Mouse (Mus musculus): Measurements from ENCODE around the gene Cnnm4. TPM values are rescaled to one million over a fixed set of nuclear protein-coding genes. Genes with fewer than 3 reads are reported as not detected.
A peak's percentile ranks its signal among the peaks of the same experiment; 100 is the strongest.

Cnnm4 gene
- polyA plus RNA-seq, 1 experiment from 2014 or later, result 9.8 TPM

GRCm38 (mm10) chr1:36501261-36501660, 29.8 kb downstream of the Cnnm4 start:
- H3K36me3 ChIP-seq (ENCODE audit: control insufficient read depth, insufficient read depth, low read length), result peaks cover 3% of the 10 kb centered on the region; the same call in 1 of the 2 replicates
- no peak overlapping the region for H3K4me2 ChIP-seq (ENCODE audit: low read depth, low read length)
- no peaks in the 10 kb centered on the region for H3K9me3 ChIP-seq (ENCODE audit: control insufficient read depth, low read length)
- H3K27ac ChIP-seq (ENCODE audit: low read depth, low read length), result no peak overlapping the region
- no peak overlapping the region for H3K9ac ChIP-seq (replicated peaks; ENCODE audit: low read depth, low read length)
- WGBS, result 4% methylated on average over 3 of the region's 3 CpGs
- no peaks in the 10 kb centered on the region for H3K27me3 ChIP-seq (ENCODE audit: control insufficient read depth, insufficient read depth, low read length)
- peak; percentile 45; the same call in 1 of the 2 replicates for ATAC-seq (ENCODE audit: low read depth)
- no peaks in the 10 kb centered on the region for H3K4me1 ChIP-seq (ENCODE audit: control insufficient read depth, insufficient read depth, low read length)
- H3K4me3 ChIP-seq (ENCODE audit: low read depth, low read length), result no peak overlapping the region

GRCm38 (mm10) chr1:36508238-36508637, 36.8 kb downstream of the Cnnm4 start:
- H3K4me1 ChIP-seq (ENCODE audit: control insufficient read depth, insufficient read depth, low read length), result peaks cover 4% of the 10 kb centered on the region
- no peak overlapping the region for H3K9ac ChIP-seq (replicated peaks; ENCODE audit: low read depth, low read length)
- H3K36me3 ChIP-seq (ENCODE audit: control insufficient read depth, insufficient read depth, low read length), result 0 out of 2 replicates have a peak, but pooled peaks cover 4% of the 10 kb centered on the region
- 90% methylated on average over 5 of the region's 5 CpGs for WGBS
- ATAC-seq (ENCODE audit: low read depth), result no peak
- no peak overlapping the region for H3K4me3 ChIP-seq (ENCODE audit: low read depth, low read length)
- H3K27me3 ChIP-seq (ENCODE audit: control insufficient read depth, insufficient read depth, low read length), result peaks cover 6% of the 10 kb centered on the region; the same call in 1 of the 2 replicates
- H3K9me3 ChIP-seq (ENCODE audit: control insufficient read depth, low read length), result no peaks in the 10 kb centered on the region
- no peak overlapping the region for H3K27ac ChIP-seq (ENCODE audit: low read depth, low read length)
- no peak overlapping the region for H3K4me2 ChIP-seq (ENCODE audit: low read depth, low read length)

- Histone ChIP-seq H3K27ac (ENCODE audit: low read depth, low read length) (peak within 1 kb of the TSS; percentile 87), H3K27me3 (ENCODE audit: control insufficient read depth, insufficient read depth, low read length) (peaks cover 6% of the 10 kb centered on the region; the same call in 1 of the 2 replicates), H3K4me1 (ENCODE audit: control insufficient read depth, insufficient read depth, low read length) (peaks cover 27% of the 10 kb centered on the region), H3K4me3 (ENCODE audit: low read depth, low read length) (peak within 1 kb of the TSS; percentile 70), H3K9ac (replicated peaks; ENCODE audit: low read depth, low read length) (peak within 1 kb of the TSS; percentile 88), H3K4me2 (ENCODE audit: low read depth, low read length) (peak within 1 kb of the TSS; percentile 99), H3K9me3 (ENCODE audit: control insufficient read depth, low read length) (no peaks in the 10 kb centered on the region), H3K36me3 (ENCODE audit: control insufficient read depth, insufficient read depth, low read length) (0 out of 2 replicates have a peak, but pooled peaks cover 4% of the 10 kb centered on the region)
- ATAC-seq (ENCODE audit: low read depth), result peak; percentile 98
- WGBS, result 2% methylated on average over 48 of the region's 51 CpGs
These were observed 40.0 kb downstream of the Cnnm4 start, which contains the start of gene Cnnm3 for GRCm38 (mm10) chr1:36511289-36512021. Gene Cnnm3 (plus strand): TSS chr1:36511867.

DNA sequence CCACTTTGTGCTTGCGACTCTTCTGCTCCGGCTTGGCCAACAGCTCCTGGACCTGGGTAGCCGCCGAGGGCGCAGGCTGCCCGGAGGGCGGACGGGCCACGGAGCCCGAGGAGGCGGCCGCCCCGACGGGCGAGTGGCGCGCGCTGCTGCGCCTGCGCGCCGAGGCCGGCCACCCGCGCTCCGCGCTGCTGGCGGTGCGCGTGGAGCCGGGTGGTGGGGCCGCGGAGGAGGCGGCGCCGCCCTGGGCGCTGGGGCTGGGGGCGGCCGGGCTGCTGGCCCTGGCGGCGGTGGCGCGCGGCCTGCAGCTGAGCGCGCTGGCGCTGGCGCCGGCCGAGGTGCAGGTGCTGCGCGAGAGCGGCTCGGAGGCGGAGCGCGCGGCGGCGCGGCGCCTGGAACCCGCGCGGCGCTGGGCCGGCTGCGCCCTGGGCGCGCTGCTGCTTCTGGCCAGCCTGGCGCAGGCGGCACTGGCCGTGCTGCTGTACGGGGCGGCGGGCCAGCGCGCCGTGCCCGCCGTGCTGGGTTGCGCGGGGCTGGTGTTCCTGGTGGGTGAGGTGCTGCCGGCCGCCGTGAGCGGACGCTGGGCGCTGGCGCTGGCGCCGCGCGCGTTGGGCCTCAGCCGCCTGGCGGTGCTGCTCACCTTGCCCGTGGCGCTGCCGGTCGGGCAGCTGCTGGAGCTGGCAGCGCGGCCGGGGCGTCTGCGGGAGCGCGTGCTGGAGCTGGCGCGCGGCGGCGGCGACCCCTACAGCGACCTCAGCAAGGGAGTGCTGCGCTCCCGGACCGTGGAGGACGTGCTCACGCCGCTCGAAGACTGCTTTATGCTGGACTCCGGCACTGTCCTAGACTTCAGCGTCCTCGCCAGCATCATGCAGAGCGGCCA, 40.9 kb downstream of the Cnnm4 start:
- Histone ChIP-seq H3K4me1 (ENCODE audit: control insufficient read depth, insufficient read depth, low read length) (peaks cover 27% of the 10 kb centered on the region), H3K9me3 (ENCODE audit: control insufficient read depth, low read length) (no peaks in the 10 kb centered on the region), H3K36me3 (ENCODE audit: control insufficient read depth, insufficient read depth, low read length) (no peaks in the 10 kb centered on the region), H3K4me2 (ENCODE audit: low read depth, low read length) (peak overlapping the region; percentile 99), H3K27ac (ENCODE audit: low read depth, low read length) (peak overlapping the region; percentile 87), H3K9ac (replicated peaks; ENCODE audit: low read depth, low read length) (peak overlapping the region; percentile 88), H3K4me3 (ENCODE audit: low read depth, low read length) (peak overlapping the region; percentile 70), H3K27me3 (ENCODE audit: control insufficient read depth, insufficient read depth, low read length) (peaks cover 6% of the 10 kb centered on the region; the same call in 1 of the 2 replicates)
- under 1% methylated on average over 79 of the region's 126 CpGs for WGBS
- peak; percentile 74 for ATAC-seq (ENCODE audit: low read depth)

DNA sequence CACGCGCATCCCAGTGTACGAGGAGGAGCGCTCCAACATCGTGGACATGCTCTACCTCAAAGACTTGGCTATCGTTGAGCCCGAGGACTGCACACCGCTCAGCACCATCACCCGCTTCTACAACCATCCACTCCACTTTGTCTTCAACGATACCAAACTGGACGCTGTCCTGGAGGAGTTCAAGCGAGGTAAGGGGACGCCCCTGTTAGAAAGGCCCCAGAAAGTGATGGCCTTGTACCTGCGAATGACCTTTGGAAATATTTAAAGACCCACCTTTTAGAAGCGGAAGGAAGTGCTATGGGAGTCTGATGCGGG, 41.5 kb downstream of the Cnnm4 start:
- Histone ChIP-seq H3K27ac (ENCODE audit: low read depth, low read length) (peak overlapping the region; percentile 87), H3K4me1 (ENCODE audit: control insufficient read depth, insufficient read depth, low read length) (peaks cover 27% of the 10 kb centered on the region), H3K4me3 (ENCODE audit: low read depth, low read length) (peak overlapping the region; percentile 70), H3K36me3 (ENCODE audit: control insufficient read depth, insufficient read depth, low read length) (no peaks in the 10 kb centered on the region), H3K9ac (replicated peaks; ENCODE audit: low read depth, low read length) (peak overlapping the region; percentile 88), H3K27me3 (ENCODE audit: control insufficient read depth, insufficient read depth, low read length) (peaks cover 6% of the 10 kb centered on the region; the same call in 1 of the 2 replicates), H3K4me2 (ENCODE audit: low read depth, low read length) (peak overlapping the region; percentile 99), H3K9me3 (ENCODE audit: control insufficient read depth, low read length) (no peaks in the 10 kb centered on the region)
- WGBS, result 2% methylated on average over 16 of the region's 16 CpGs
- ATAC-seq (ENCODE audit: low read depth), result no peak

DNA sequence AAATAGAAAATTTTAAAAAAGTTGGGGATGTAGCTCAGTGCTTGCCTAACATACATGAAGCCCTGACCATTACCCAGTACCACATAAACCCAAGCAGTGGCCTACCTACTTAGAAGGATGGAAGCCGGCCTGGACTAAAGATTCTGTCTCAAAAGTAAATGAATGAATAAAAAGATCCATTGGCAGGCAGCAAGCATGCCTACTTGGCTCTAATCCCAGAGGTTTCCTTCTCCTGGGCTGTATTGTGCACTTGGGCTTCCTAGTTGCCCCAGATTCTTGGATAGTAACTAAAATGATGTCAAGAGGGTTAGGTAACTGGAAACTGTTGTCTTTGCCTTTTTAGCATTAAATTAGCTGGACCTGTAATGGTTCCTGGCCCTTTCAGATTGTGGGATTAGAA, 41.9 kb downstream of the Cnnm4 start:
- Histone ChIP-seq H3K27me3 (ENCODE audit: control insufficient read depth, insufficient read depth, low read length) (peaks cover 6% of the 10 kb centered on the region; the same call in 1 of the 2 replicates), H3K9me3 (ENCODE audit: control insufficient read depth, low read length) (no peaks in the 10 kb centered on the region), H3K36me3 (ENCODE audit: control insufficient read depth, insufficient read depth, low read length) (no peaks in the 10 kb centered on the region), H3K27ac (ENCODE audit: low read depth, low read length) (no peak overlapping the region), H3K4me1 (ENCODE audit: control insufficient read depth, insufficient read depth, low read length) (peaks cover 27% of the 10 kb centered on the region), H3K9ac (replicated peaks; ENCODE audit: low read depth, low read length) (peak overlapping the region; percentile 88), H3K4me2 (ENCODE audit: low read depth, low read length) (peak overlapping the region; percentile 99), H3K4me3 (ENCODE audit: low read depth, low read length) (peak overlapping the region; percentile 70)
- ATAC-seq (ENCODE audit: low read depth), result no peak
- 0% methylated on average over 1 of the region's 1 CpGs for WGBS

GRCm38 (mm10) chr1:36513718-36514117, 42.3 kb downstream of the Cnnm4 start:
- Histone ChIP-seq H3K9me3 (ENCODE audit: control insufficient read depth, low read length) (no peaks in the 10 kb centered on the region), H3K27ac (ENCODE audit: low read depth, low read length) (no peak overlapping the region), H3K9ac (replicated peaks; ENCODE audit: low read depth, low read length) (no peak overlapping the region), H3K36me3 (ENCODE audit: control insufficient read depth, insufficient read depth, low read length) (no peaks in the 10 kb centered on the region), H3K4me3 (ENCODE audit: low read depth, low read length) (peak overlapping the region; percentile 70), H3K4me2 (ENCODE audit: low read depth, low read length) (peak overlapping the region; percentile 99), H3K27me3 (ENCODE audit: control insufficient read depth, insufficient read depth, low read length) (peaks cover 6% of the 10 kb centered on the region; the same call in 1 of the 2 replicates), H3K4me1 (ENCODE audit: control insufficient read depth, insufficient read depth, low read length) (peaks cover 27% of the 10 kb centered on the region)
- ATAC-seq (ENCODE audit: low read depth), result no peak
- WGBS, result 34% methylated on average over 2 of the region's 2 CpGs

DNA sequence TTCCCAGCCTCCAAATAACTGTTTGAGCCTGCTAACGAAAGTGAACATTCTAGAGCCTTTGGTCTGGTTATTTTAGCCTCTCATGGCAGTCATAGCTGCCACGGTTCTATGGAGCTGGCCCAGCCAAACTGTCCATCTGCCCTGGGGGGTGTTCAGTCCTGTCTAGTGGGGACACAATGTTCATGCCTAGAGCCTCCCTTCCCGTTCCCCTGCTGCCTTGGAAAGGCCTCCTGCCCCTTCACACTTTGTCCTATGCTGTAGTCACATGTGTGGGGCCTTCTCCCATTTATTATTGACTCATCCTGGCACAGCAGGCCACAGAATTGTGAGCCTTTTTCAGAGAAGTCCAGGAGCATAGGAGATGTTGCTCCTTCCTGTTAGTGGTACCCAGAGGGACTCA, 46.8 kb downstream of the Cnnm4 start:
- H3K9ac ChIP-seq (replicated peaks; ENCODE audit: low read depth, low read length), result no peak overlapping the region
- 85% methylated on average over 3 of the region's 3 CpGs for WGBS

More for the DNA sequence above, 46.8 kb downstream of the Cnnm4 start:
- peaks cover 37% of the 10 kb centered on the region for H3K36me3 ChIP-seq (ENCODE audit: control insufficient read depth, insufficient read depth, low read length)
- no peak overlapping the region for H3K4me3 ChIP-seq (ENCODE audit: low read depth, low read length)
- H3K27me3 ChIP-seq (ENCODE audit: control insufficient read depth, insufficient read depth, low read length), result no peaks in the 10 kb centered on the region
- peaks cover 29% of the 10 kb centered on the region for H3K4me1 ChIP-seq (ENCODE audit: control insufficient read depth, insufficient read depth, low read length)
- H3K9me3 ChIP-seq (ENCODE audit: control insufficient read depth, low read length), result no peaks in the 10 kb centered on the region
- no peak overlapping the region for H3K27ac ChIP-seq (ENCODE audit: low read depth, low read length)
- H3K4me2 ChIP-seq (ENCODE audit: low read depth, low read length), result no peak overlapping the region
- no peak for ATAC-seq (ENCODE audit: low read depth)

Measured in neural tube, embryonic 14.5 days (tissue).